ENCODE assay signal across 25 mouse cellular contexts in the genomic region with DNA sequence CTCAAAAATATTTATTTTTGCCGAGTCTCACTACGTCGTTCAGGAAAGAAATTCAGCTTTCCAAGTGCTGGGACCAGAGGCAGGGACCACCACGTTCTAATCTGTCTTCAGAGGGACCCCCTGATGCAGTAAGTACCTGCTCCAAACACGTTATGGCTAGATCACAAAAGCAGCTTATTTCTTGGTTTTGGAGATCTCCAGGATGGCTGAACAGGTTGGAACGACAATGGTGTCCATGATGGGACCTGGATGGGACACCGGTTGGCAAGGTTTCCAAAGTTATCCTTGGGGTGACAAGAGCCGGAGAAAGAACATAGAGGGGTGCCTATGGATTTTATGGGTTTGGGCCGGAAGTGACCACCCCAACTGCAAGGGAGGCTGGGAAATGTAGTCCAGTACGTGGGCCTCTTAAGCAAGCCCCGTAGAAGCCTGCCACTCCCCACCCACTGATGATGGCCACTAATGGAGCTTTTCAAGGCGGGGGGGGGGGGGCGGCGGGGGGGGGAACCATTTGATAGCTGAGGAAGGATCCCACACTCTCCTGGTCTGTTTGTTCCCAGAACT. TPM values are rescaled to one million over a fixed set of nuclear protein-coding genes. Genes with fewer than 3 reads are reported as not detected.
DNase-seq lines count a peak whose midpoint lies in the region; ATAC-seq and TF ChIP-seq lines count a peak whose summit lies in the region.
"Had no signal": no experiment of that assay in that cellular context is flagged by ENCODE, and none has a peak within 500 bp of the region (broad histone marks: within the 10 kb centered on the region; RNA-seq: fewer than 3 reads in every experiment).

No protein-coding gene starts in this region.

- peak overlapping the region; percentile 28; the same call in 1 of the 2 replicates for H3K27ac ChIP-seq in intestine, embryonic 16.5 days (ENCODE audit: low read length)
- no peak overlapping the region for H3K27ac ChIP-seq in intestine, embryonic 15.5 days
- peak overlapping the region; percentile 83 for H3K27ac ChIP-seq in testis, adult 2 months (ENCODE audit: control insufficient read depth, insufficient read depth, low read depth, low read length)
- H3K27ac ChIP-seq: forebrain, embryonic 15.5 days; hindbrain, embryonic 12.5 days; liver, embryonic 14.5 days; macrophage; neural tube, embryonic 15.5 days had no signal

- H3K4me3 ChIP-seq in intestine, embryonic 16.5 days (ENCODE audit: low read length): no peak overlapping the region
- no peak overlapping the region for H3K4me3 ChIP-seq in intestine, embryonic 15.5 days (replicated peaks)
- H3K4me3 ChIP-seq in testis, adult 2 months (ENCODE audit: control insufficient read depth, low read depth, low read length): peak overlapping the region; percentile 1; the same call in 1 of the 2 replicates
- H3K4me3 ChIP-seq: forebrain, embryonic 15.5 days; hindbrain, embryonic 12.5 days; neural tube, embryonic 15.5 days had no signal

- no peaks in the 10 kb centered on the region for H3K4me1 ChIP-seq in intestine, embryonic 16.5 days (ENCODE audit: control insufficient read depth, insufficient read depth, low read length)
- peaks cover 6% of the 10 kb centered on the region; the same call in 1 of the 2 replicates for H3K4me1 ChIP-seq in intestine, embryonic 15.5 days (replicated peaks)
- peaks cover 19% of the 10 kb centered on the region for H3K4me1 ChIP-seq in testis, adult 2 months (ENCODE audit: control insufficient read depth, insufficient read depth, low read length)
- H3K4me1 ChIP-seq: forebrain, embryonic 15.5 days; hindbrain, embryonic 12.5 days; neural tube, embryonic 15.5 days had no signal

- H3K4me2 ChIP-seq in intestine, embryonic 16.5 days (ENCODE audit: low read depth, low read length): no peak overlapping the region
- no peak overlapping the region for H3K4me2 ChIP-seq in intestine, embryonic 15.5 days (replicated peaks)
- H3K4me2 ChIP-seq: forebrain, embryonic 15.5 days; heart, embryonic 11.5 days; hindbrain, embryonic 12.5 days; neural tube, embryonic 15.5 days had no signal

- H3K27me3 ChIP-seq in intestine, embryonic 16.5 days (replicated peaks; ENCODE audit: control insufficient read depth, insufficient read depth, low read length): no peaks in the 10 kb centered on the region
- no peaks in the 10 kb centered on the region for H3K27me3 ChIP-seq in intestine, embryonic 15.5 days (replicated peaks)
- no peaks in the 10 kb centered on the region for H3K27me3 ChIP-seq in testis, adult 2 months (ENCODE audit: control insufficient read depth, insufficient read depth, low read length)
- H3K27me3 ChIP-seq: forebrain, embryonic 15.5 days; hindbrain, embryonic 12.5 days; neural tube, embryonic 15.5 days had no signal

- 68% methylated on average over 14 of the region's 14 CpGs for WGBS in intestine, embryonic 16.5 days
- 76% methylated on average over 12 of the region's 14 CpGs for WGBS in intestine, embryonic 15.5 days

- peak; percentile 5 for DNase-seq in cerebellum, adult 9-10 months
- DNase-seq in cerebellum, postnatal 4 days (ENCODE audit: low spot score in 2 of 2): no peak
- no peak for DNase-seq in testis, postnatal 14 days (ENCODE audit: low spot score)
- DNase-seq in testis, postnatal 10 days (ENCODE audit: low spot score): peak; percentile 44
- DNase-seq in spleen, postnatal 14 days (ENCODE audit: low spot score in 2 of 2): no peak
- DNase-seq: adrenal gland, adult 2 months; cerebellum, adult 8-10 months; cerebellum, postnatal 36 days; kidney, postnatal 25 days; lung, adult 2 months; lung, postnatal 10 days; midbrain, embryonic 14.5 days; retina, postnatal 1 day; right cerebral cortex, postnatal 14 days; thymus, postnatal 36 days had no signal

- ATAC-seq in intestine, embryonic 16.5 days: no peak
- ATAC-seq in intestine, embryonic 15.5 days: no peak
- ATAC-seq: intestine, postnatal 0 days had no signal

- TF ChIP-seq CTCF in testis, adult 2 months (IDR thresholded peaks at IDR 0.05; ENCODE audit: control insufficient read depth, insufficient read depth, insufficient replicate concordance, low read depth, low read length): no peak

- no peak for TF ChIP-seq POLR2A in testis, adult 2 months (IDR thresholded peaks at IDR 0.05; ENCODE audit: control insufficient read depth, low read depth, low read length)

- H3K9ac ChIP-seq in intestine, embryonic 16.5 days (ENCODE audit: low read depth, low read length): no peak overlapping the region
- no peak overlapping the region for H3K9ac ChIP-seq in intestine, embryonic 15.5 days
- H3K9ac ChIP-seq: forebrain, embryonic 15.5 days; hindbrain, embryonic 12.5 days; liver, embryonic 14.5 days; neural tube, embryonic 15.5 days had no signal

- H3K36me3 ChIP-seq in intestine, embryonic 16.5 days (ENCODE audit: control insufficient read depth, insufficient read depth, low read length): no peaks in the 10 kb centered on the region
- H3K36me3 ChIP-seq in intestine, embryonic 15.5 days: no peaks in the 10 kb centered on the region
- no peaks in the 10 kb centered on the region for H3K36me3 ChIP-seq in testis, adult 2 months (ENCODE audit: control insufficient read depth, insufficient read depth, low read length)
- H3K36me3 ChIP-seq: forebrain, embryonic 15.5 days; hindbrain, embryonic 12.5 days; neural tube, embryonic 15.5 days had no signal

- no peaks in the 10 kb centered on the region for H3K9me3 ChIP-seq in intestine, embryonic 16.5 days (ENCODE audit: control insufficient read depth, low read length)
- no peaks in the 10 kb centered on the region for H3K9me3 ChIP-seq in intestine, embryonic 15.5 days
- H3K9me3 ChIP-seq: forebrain, embryonic 15.5 days; hindbrain, embryonic 12.5 days; neural tube, embryonic 15.5 days had no signal

RNA-seq across cellular contexts. Expression of a gene that starts 10.2 kb away (rescaled TPM):
- polyA plus RNA-seq in intestine, embryonic 16.5 days (2015; fragmentation: Nextera tagmentation; extraction: Ambion mirVana): 19.1 and 23.3 TPM in 2 replicates
- 13.4 and 13.9 TPM in 2 replicates for polyA plus RNA-seq in intestine, embryonic 15.5 days (2015; fragmentation: Nextera tagmentation; extraction: Ambion mirVana)
- 4.0 and 4.7 TPM in 2 replicates for polyA plus RNA-seq in testis, adult 2 months (2012; rRNA removed)

RNA-seq across cellular contexts. Expression of a gene that starts 44.5 kb away (rescaled TPM):
- polyA plus RNA-seq in intestine, embryonic 16.5 days (2015; fragmentation: Nextera tagmentation; extraction: Ambion mirVana): 8.6 and 8.8 TPM in 2 replicates
- polyA plus RNA-seq in intestine, embryonic 15.5 days (2015; fragmentation: Nextera tagmentation; extraction: Ambion mirVana): 7.5 and 7.9 TPM in 2 replicates
- polyA plus RNA-seq in testis, adult 2 months (2012; rRNA removed): 5.4 TPM in 2 replicates

Comparison
In these comparisons a context has a peak if more than half of its experiments do, and no peak if none do; other contexts are left out.
1. DNase-seq: peak in cerebellum, adult 9-10 months (single experiment) and testis, postnatal 10 days (single experiment); none in cerebellum, postnatal 4 days (0 of 2), testis, postnatal 14 days (single experiment) and spleen, postnatal 14 days (0 of 2).